In the genomic region with DNA sequence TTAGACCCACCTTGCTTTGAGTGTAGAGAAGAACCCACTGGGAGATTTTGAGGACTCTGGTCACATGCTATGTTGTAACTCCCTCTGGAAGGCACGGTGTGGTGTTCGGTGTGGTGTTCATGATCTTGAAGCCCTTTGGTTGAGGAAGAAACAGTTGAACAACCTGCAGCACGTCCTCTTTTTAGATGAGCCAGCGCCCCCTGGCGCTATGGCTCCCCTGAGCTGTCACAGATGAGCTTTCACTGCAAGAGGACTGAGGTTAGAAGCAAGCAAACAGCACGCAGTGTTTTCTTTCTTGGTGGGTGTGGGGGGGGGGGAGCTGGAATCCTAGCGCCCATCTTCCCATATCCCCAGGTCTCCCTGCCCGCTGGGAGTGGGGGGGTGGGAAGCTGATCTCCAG, we compare ENCODE assay signal across 8 mouse cellular contexts.
DNase-seq lines count a peak whose midpoint lies in the region; ATAC-seq and TF ChIP-seq lines count a peak whose summit lies in the region.

No protein-coding gene starts in this region.

- no peak for DNase-seq in spleen, adult 2 months (ENCODE audit: low read depth in 1 of 2, low spot score in 2 of 2)
- DNase-seq in spleen, postnatal 14 days (ENCODE audit: low spot score in 2 of 2), result no peak
- DNase-seq in cerebellum, postnatal 10 days, result peak; percentile 80 to 83
- DNase-seq in gastrocnemius, postnatal 10 days, result peak; percentile 63
- DNase-seq in large intestine, adult 2 months (ENCODE audit: low read depth, low spot score), result peak; percentile 19
- peak; percentile 76 for DNase-seq in lung, postnatal 0 days (ENCODE audit: low spot score)
- peak; percentile 46 for DNase-seq in retina, postnatal 7 days (ENCODE audit: low read depth, low spot score)

- no peak overlapping the region for H3K4me3 ChIP-seq in spleen, adult 2 months (ENCODE audit: extremely low read depth, insufficient read depth, insufficient read length)
- H3K4me3 ChIP-seq in lung, postnatal 0 days (ENCODE audit: low read depth, low read length), result no peak overlapping the region

- no peak overlapping the region for H3K4me2 ChIP-seq in lung, postnatal 0 days (replicated peaks; ENCODE audit: low read depth, low read length)

- WGBS in spleen, adult 2 months, result 31% methylated on average over 8 of the region's 8 CpGs
- WGBS in large intestine, adult 2 months, result 18% methylated on average over 8 of the region's 8 CpGs
- 19% methylated on average over 8 of the region's 8 CpGs for WGBS in lung, postnatal 0 days

- no peaks in the 10 kb centered on the region for H3K36me3 ChIP-seq in spleen, adult 2 months (ENCODE audit: control insufficient read depth, insufficient read depth, low read length)
- H3K36me3 ChIP-seq in lung, postnatal 0 days (ENCODE audit: insufficient read depth, low read length), result no peaks in the 10 kb centered on the region

- no peaks in the 10 kb centered on the region for H3K4me1 ChIP-seq in spleen, adult 2 months (ENCODE audit: control insufficient read depth, insufficient read depth, insufficient read length)
- H3K4me1 ChIP-seq in lung, postnatal 0 days (ENCODE audit: insufficient read depth, low read depth, low read length), result no peaks in the 10 kb centered on the region

- no peak; the same call in 1 of the 2 replicates for ATAC-seq in lung, postnatal 0 days
- ATAC-seq in erythroid progenitor cell, adult 5-6 weeks (replicated peaks; ENCODE audit: low FRiP score, poor library complexity, severe bottlenecking), result no peak

- H3K9me3 ChIP-seq in lung, postnatal 0 days (ENCODE audit: low read length), result no peaks in the 10 kb centered on the region

- no peak for TF ChIP-seq EP300 in lung, postnatal 0 days (IDR thresholded peaks at IDR 0.05)

- no peak overlapping the region for H3K27ac ChIP-seq in spleen, adult 2 months (ENCODE audit: insufficient read depth, low read length)
- H3K27ac ChIP-seq in lung, postnatal 0 days (ENCODE audit: low read length), result no peak overlapping the region

- no peak overlapping the region for H3K9ac ChIP-seq in lung, postnatal 0 days (replicated peaks; ENCODE audit: low read depth)

- no peaks in the 10 kb centered on the region for H3K27me3 ChIP-seq in spleen, adult 2 months (ENCODE audit: control insufficient read depth, insufficient read depth, low read length)
- no peaks in the 10 kb centered on the region for H3K27me3 ChIP-seq in lung, postnatal 0 days (replicated peaks; ENCODE audit: insufficient read depth, low read length)

- no peak for TF ChIP-seq POLR2A in spleen, adult 2 months (IDR thresholded peaks at IDR 0.05; ENCODE audit: low read depth, low read length)

- TF ChIP-seq CTCF in spleen, adult 2 months (IDR thresholded peaks at IDR 0.05; ENCODE audit: extremely low read depth, insufficient read depth, insufficient read length, insufficient replicate concordance), result peak; percentile 4; the same call in 1 of the 2 replicates
- TF ChIP-seq CTCF in lung, postnatal 0 days (IDR thresholded peaks at IDR 0.05), result peak; percentile 80

Comparison
In these comparisons a context has a peak if more than half of its experiments do, and no peak if none do; other contexts are left out.
1. DNase-seq: peak in cerebellum, postnatal 10 days (2 of 2), gastrocnemius, postnatal 10 days (single experiment), large intestine, adult 2 months (single experiment), lung, postnatal 0 days (single experiment) and retina, postnatal 7 days (single experiment); none in spleen, adult 2 months (0 of 2) and spleen, postnatal 14 days (0 of 2).